Mouse (Mus musculus): Measurements from ENCODE around the gene Pcnx. TPM values are rescaled to one million over a fixed set of nuclear protein-coding genes. Genes with fewer than 3 reads are reported as not detected.
A peak's percentile ranks its signal among the peaks of the same experiment; 100 is the strongest.

Gene Pcnx
- polyA plus RNA-seq, 1 experiment, result 49.0 TPM

DNA sequence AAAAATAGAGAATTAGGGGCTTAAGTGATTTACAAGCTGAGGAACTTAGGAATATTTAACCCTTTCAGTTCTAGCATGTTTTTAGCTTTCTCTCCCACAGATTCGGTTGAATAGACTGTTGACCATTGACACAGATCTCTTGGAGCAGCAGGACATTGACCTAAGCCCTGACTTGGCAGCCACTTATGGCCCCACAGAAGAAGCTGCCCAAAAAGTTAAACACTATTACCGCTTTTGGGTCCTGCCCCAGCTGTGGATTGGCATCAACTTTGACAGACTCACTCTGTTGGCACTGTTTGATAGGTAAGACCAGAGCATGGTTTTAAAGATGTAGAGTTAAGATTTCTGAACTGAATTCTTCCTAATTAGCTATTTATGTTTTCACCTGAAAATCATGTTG lies 90.2 kb downstream of the Pcnx start:
- Histone ChIP-seq H3K27me3 (ENCODE audit: control insufficient read depth, insufficient read depth, low read length) (no peaks in the 10 kb centered on the region), H3K27ac (ENCODE audit: control insufficient read depth, insufficient read depth, low read length) (no peak overlapping the region), H3K4me3 (ENCODE audit: control insufficient read depth, insufficient read depth, low read length) (no peak overlapping the region), H3K36me3 (ENCODE audit: control insufficient read depth, insufficient read depth, low read length) (peaks cover 36% of the 10 kb centered on the region), H3K4me1 (replicated peaks; ENCODE audit: control insufficient read depth, insufficient read depth, low read length) (no peaks in the 10 kb centered on the region)
- 95% methylated on average over 2 of the region's 2 CpGs for WGBS
- no peak for DNase-seq
- no peak for TF ChIP-seq POLR2A (IDR thresholded peaks at IDR 0.05; ENCODE audit: control insufficient read depth, extremely low read depth, insufficient read depth, low read length, poor library complexity)
- no peak for TF ChIP-seq CTCF (IDR thresholded peaks at IDR 0.05; ENCODE audit: borderline replicate concordance, control insufficient read depth, extremely low read depth, insufficient read depth, low read length, poor library complexity)

DNA sequence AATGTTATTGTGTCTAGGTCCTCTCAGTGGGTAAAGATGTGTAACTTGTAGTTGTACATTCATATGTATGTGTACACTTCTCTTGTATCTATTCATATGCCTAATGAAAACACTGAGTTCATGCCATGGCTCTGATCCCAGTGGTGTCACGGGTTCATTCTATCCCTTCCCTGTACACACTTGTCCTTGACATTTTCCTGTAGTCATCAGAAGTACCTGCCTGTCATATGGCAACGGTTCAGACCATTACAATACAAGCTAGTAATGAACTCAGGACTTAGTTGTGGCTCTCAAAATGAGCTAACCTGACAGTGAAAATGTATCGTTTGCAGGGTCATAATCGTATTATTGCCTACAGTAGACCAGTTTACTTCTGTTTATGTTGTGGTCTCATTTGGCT lies 98.5 kb downstream of the Pcnx start:
- 95% methylated on average over 4 of the region's 4 CpGs for WGBS
- H3K27me3 ChIP-seq (ENCODE audit: control insufficient read depth, insufficient read depth, low read length), result no peaks in the 10 kb centered on the region
- DNase-seq, result no peak
- H3K36me3 ChIP-seq (ENCODE audit: control insufficient read depth, insufficient read depth, low read length), result peaks cover 18% of the 10 kb centered on the region; the same call in 1 of the 2 replicates
- H3K4me1 ChIP-seq (replicated peaks; ENCODE audit: control insufficient read depth, insufficient read depth, low read length), result no peaks in the 10 kb centered on the region
- H3K27ac ChIP-seq (ENCODE audit: control insufficient read depth, insufficient read depth, low read length), result no peak overlapping the region
- no peak overlapping the region for H3K4me3 ChIP-seq (ENCODE audit: control insufficient read depth, insufficient read depth, low read length)
- no peak for TF ChIP-seq POLR2A (IDR thresholded peaks at IDR 0.05; ENCODE audit: control insufficient read depth, extremely low read depth, insufficient read depth, low read length, poor library complexity)
- no peak for TF ChIP-seq CTCF (IDR thresholded peaks at IDR 0.05; ENCODE audit: borderline replicate concordance, control insufficient read depth, extremely low read depth, insufficient read depth, low read length, poor library complexity)

DNA sequence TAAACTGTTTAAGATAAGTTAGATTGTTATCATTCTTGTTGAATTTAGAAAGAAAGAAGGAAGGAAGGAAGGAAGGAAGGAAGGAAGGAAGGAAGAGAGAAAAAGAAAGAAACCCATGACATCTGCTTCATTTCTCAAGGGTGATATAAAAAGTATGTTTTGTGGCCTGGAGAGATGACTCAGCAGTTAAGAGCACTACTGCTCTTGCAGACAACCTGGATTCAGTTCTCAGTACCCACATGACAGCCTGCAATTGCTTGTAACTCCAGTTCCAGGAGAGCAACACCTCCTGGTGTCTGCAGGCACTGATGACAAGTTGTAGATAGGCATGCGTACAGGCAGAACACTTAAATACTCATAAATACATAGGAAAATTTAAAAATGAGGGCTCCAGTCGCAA lies 105.6 kb downstream of the Pcnx start:
- Histone ChIP-seq H3K4me3 (ENCODE audit: control insufficient read depth, insufficient read depth, low read length) (no peak overlapping the region), H3K4me1 (replicated peaks; ENCODE audit: control insufficient read depth, insufficient read depth, low read length) (peaks cover 3% of the 10 kb centered on the region), H3K27me3 (ENCODE audit: control insufficient read depth, insufficient read depth, low read length) (no peaks in the 10 kb centered on the region), H3K27ac (ENCODE audit: control insufficient read depth, insufficient read depth, low read length) (no peak overlapping the region), H3K36me3 (ENCODE audit: control insufficient read depth, insufficient read depth, low read length) (peaks cover 22% of the 10 kb centered on the region)
- TF ChIP-seq POLR2A (IDR thresholded peaks at IDR 0.05; ENCODE audit: control insufficient read depth, extremely low read depth, insufficient read depth, low read length, poor library complexity) (no peak), CTCF (IDR thresholded peaks at IDR 0.05; ENCODE audit: borderline replicate concordance, control insufficient read depth, extremely low read depth, insufficient read depth, low read length, poor library complexity) (no peak)
- WGBS, result 97% methylated on average over 2 of the region's 2 CpGs
- DNase-seq, result no peak

- Histone ChIP-seq H3K36me3 (ENCODE audit: control insufficient read depth, insufficient read depth, low read length) (peaks cover 30% of the 10 kb centered on the region), H3K4me1 (replicated peaks; ENCODE audit: control insufficient read depth, insufficient read depth, low read length) (peaks cover 13% of the 10 kb centered on the region), H3K27ac (ENCODE audit: control insufficient read depth, insufficient read depth, low read length) (peak overlapping the region; percentile 95), H3K4me3 (ENCODE audit: control insufficient read depth, insufficient read depth, low read length) (peak overlapping the region; percentile 42), H3K27me3 (ENCODE audit: control insufficient read depth, insufficient read depth, low read length) (no peaks in the 10 kb centered on the region)
- 0 out of 2 replicates have a peak, but pooled peaks have one; percentile 27 for TF ChIP-seq CTCF (IDR thresholded peaks at IDR 0.05; ENCODE audit: borderline replicate concordance, control insufficient read depth, extremely low read depth, insufficient read depth, low read length, poor library complexity)
- no peak for TF ChIP-seq POLR2A (IDR thresholded peaks at IDR 0.05; ENCODE audit: control insufficient read depth, extremely low read depth, insufficient read depth, low read length, poor library complexity)
- 15% methylated on average over 19 of the region's 19 CpGs for WGBS
- DNase-seq, result peak; percentile 60
Observed at GRCm38 (mm10) chr12:81971042-81971883, 111.4 kb downstream of the Pcnx start.

GRCm38 (mm10) chr12:81971884-81972362 lies 112.1 kb downstream of the Pcnx start:
- TF ChIP-seq POLR2A (IDR thresholded peaks at IDR 0.05; ENCODE audit: control insufficient read depth, extremely low read depth, insufficient read depth, low read length, poor library complexity) (no peak), CTCF (IDR thresholded peaks at IDR 0.05; ENCODE audit: borderline replicate concordance, control insufficient read depth, extremely low read depth, insufficient read depth, low read length, poor library complexity) (no peak)
- no peak for DNase-seq
- Histone ChIP-seq H3K4me1 (replicated peaks; ENCODE audit: control insufficient read depth, insufficient read depth, low read length) (peaks cover 13% of the 10 kb centered on the region), H3K4me3 (ENCODE audit: control insufficient read depth, insufficient read depth, low read length) (no peak overlapping the region), H3K27me3 (ENCODE audit: control insufficient read depth, insufficient read depth, low read length) (no peaks in the 10 kb centered on the region), H3K27ac (ENCODE audit: control insufficient read depth, insufficient read depth, low read length) (peak overlapping the region; percentile 92), H3K36me3 (ENCODE audit: control insufficient read depth, insufficient read depth, low read length) (peaks cover 34% of the 10 kb centered on the region)
- 21% methylated on average over 8 of the region's 8 CpGs for WGBS

GRCm38 (mm10) chr12:81974806-81975205 lies 115.0 kb downstream of the Pcnx start:
- DNase-seq, result peak; percentile 52
- no peak overlapping the region for H3K27ac ChIP-seq (ENCODE audit: control insufficient read depth, insufficient read depth, low read length)
- no peak overlapping the region for H3K4me3 ChIP-seq (ENCODE audit: control insufficient read depth, insufficient read depth, low read length)
- TF ChIP-seq CTCF (IDR thresholded peaks at IDR 0.05; ENCODE audit: borderline replicate concordance, control insufficient read depth, extremely low read depth, insufficient read depth, low read length, poor library complexity) (no peak), POLR2A (IDR thresholded peaks at IDR 0.05; ENCODE audit: control insufficient read depth, extremely low read depth, insufficient read depth, low read length, poor library complexity) (no peak)
- H3K27me3 ChIP-seq (ENCODE audit: control insufficient read depth, insufficient read depth, low read length), result no peaks in the 10 kb centered on the region
- WGBS, result 64% methylated on average over 2 of the region's 2 CpGs
- H3K4me1 ChIP-seq (replicated peaks; ENCODE audit: control insufficient read depth, insufficient read depth, low read length), result peaks cover 13% of the 10 kb centered on the region
- H3K36me3 ChIP-seq (ENCODE audit: control insufficient read depth, insufficient read depth, low read length), result peaks cover 39% of the 10 kb centered on the region

Measured in thymus, adult 2 months (tissue).